Mouse (Mus musculus) MEL (cell line): ENCODE data around the gene Lima1. TPM values are rescaled to one million over a fixed set of nuclear protein-coding genes. Genes with fewer than 3 reads are reported as not detected.

Source experiments
- polyA plus RNA-seq, 2 experiments: library from polyadenylated mRNA; stranded (reverse) in 1 of 2; unstranded in 1 of 2; fragments of >175 nt in 1 of 2; fragments of >200 nt in 1 of 2; gene quantifications; 2 replicates each; pipeline versions ENCODE4 v1.2.1 to v1.2.4; 2012; ENCODE audit warnings: low replicate concordance in 2 of 2, low read depth in 1 of 2; ENCODE audit not compliant: insufficient read length in 2 of 2, insufficient read depth in 1 of 2, missing spikeins in 1 of 2
- total RNA-seq: library from RNA; depleted of rRNA; stranded (reverse); fragments of 300-350 nt; gene quantifications from 2 replicates; pipeline ENCODE4 v1.2.3, GENCODE M21; 2012; rRNA removed

Gene Lima1
- total and polyA plus RNA-seq, 3 experiments, result 1.1 to 7.9 TPM; not detected in 1

Other genes with a start within 250 kb of the Lima1 start
- gene Racgap1, start 223.8 kb downstream of the Lima1 start, total RNA-seq, result 126 and 136 TPM in 2 replicates
- 100 to 1,000 TPM; 149 to 367 TPM for gene Racgap1, start 223.8 kb downstream of the Lima1 start, polyA plus RNA-seq
- gene Asic1, start 205.1 kb downstream of the Lima1 start, total RNA-seq, result 0.08 TPM in 1 of 2 replicates, not detected in the other
- 1 to 10 TPM in 1 of 2 experiments, not detected in 1; 1.0 TPM for gene Asic1, start 205.1 kb downstream of the Lima1 start, polyA plus RNA-seq
- gene Smarcd1, start 173.3 kb downstream of the Lima1 start, total RNA-seq, result 19.5 and 20.1 TPM in 2 replicates
- 100 to 1,000 TPM in 1 of 2 experiments, 10 to 100 TPM in 1; 72.5 to 247 TPM for gene Smarcd1, start 173.3 kb downstream of the Lima1 start, polyA plus RNA-seq
- 1.7 and 2.1 TPM in 2 replicates for gene Gm17349, start 170.0 kb downstream of the Lima1 start, total RNA-seq
- not detected for gene Gm17349, start 170.0 kb downstream of the Lima1 start, polyA plus RNA-seq
- gene Gpd1, start 157.9 kb downstream of the Lima1 start, total RNA-seq, result 0.13 and 0.23 TPM in 2 replicates
- gene Gpd1, start 157.9 kb downstream of the Lima1 start, polyA plus RNA-seq, result under 1 TPM in 1 of 2 experiments, not detected in 1; 0.52 TPM
- 117 and 125 TPM in 2 replicates for gene Cox14, start 149.8 kb downstream of the Lima1 start, total RNA-seq
- gene Cox14, start 149.8 kb downstream of the Lima1 start, polyA plus RNA-seq, result 100 to 1,000 TPM in 1 of 2 experiments, not detected in 1; 113 TPM
- 21.8 and 31.5 TPM in 2 replicates for gene Cers5, start 102.6 kb downstream of the Lima1 start, total RNA-seq
- gene Cers5, start 102.6 kb downstream of the Lima1 start, polyA plus RNA-seq, result 10 to 100 TPM in 1 of 2 experiments, not detected in 1; 43.5 TPM
- not detected in 2 replicates for gene Fam186a, start 91.6 kb upstream of the Lima1 start, total RNA-seq
- not detected for gene Fam186a, start 91.6 kb upstream of the Lima1 start, polyA plus RNA-seq
- 193 and 198 TPM in 2 replicates for gene Larp4, start 94.6 kb upstream of the Lima1 start, total RNA-seq
- gene Larp4, start 94.6 kb upstream of the Lima1 start, polyA plus RNA-seq, result 100 to 1,000 TPM; 168 to 216 TPM
- gene Dip2b, start 163.2 kb upstream of the Lima1 start, total RNA-seq, result 15.4 and 17.8 TPM in 2 replicates
- 10 to 100 TPM; 13.9 to 68.9 TPM for gene Dip2b, start 163.2 kb upstream of the Lima1 start, polyA plus RNA-seq